Mouse (Mus musculus): ENCODE measurements around the gene BC030499. TPM values are rescaled to one million over a fixed set of nuclear protein-coding genes. Genes with fewer than 3 reads are reported as not detected.

The BC030499 gene
- polyA plus RNA-seq (2015; fragmentation: Nextera tagmentation; extraction: Ambion mirVana): 0.32 and 0.51 TPM in 2 replicates

DNA sequence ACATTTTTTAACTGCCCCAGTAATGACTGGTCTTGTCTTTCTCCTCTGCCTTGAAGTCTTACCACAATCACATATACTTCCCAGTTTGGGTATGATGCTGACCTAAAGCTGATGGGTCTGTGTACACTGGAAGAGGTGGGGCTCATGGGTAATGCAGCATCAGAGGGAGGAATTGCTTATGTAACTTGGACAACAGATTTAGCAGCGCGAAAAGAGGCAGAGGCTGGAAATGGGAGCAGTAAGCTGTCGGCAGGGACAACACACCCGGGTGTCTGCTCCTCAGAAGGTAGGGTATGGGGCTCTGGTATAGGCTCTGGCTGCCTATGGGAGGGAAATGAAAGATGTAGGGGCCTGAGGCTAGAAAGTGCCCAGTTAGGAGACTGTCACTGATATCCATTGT, at the start of gene BC030499:
Gene BC030499, plus strand, starts transcription at position 188 of the 400 bp plus-strand sequence.
- 88% methylated on average over 4 of the region's 4 CpGs for WGBS
- H3K4me2 ChIP-seq (ENCODE audit: low read depth, low read length): no peak within 1 kb of the TSS
- H3K27ac ChIP-seq (ENCODE audit: low read length): no peak within 1 kb of the TSS
- H3K36me3 ChIP-seq (ENCODE audit: control insufficient read depth, insufficient read depth): peaks cover 44% of the 10 kb centered on the region
- H3K27me3 ChIP-seq (ENCODE audit: control insufficient read depth, insufficient read depth, low read length): no peaks in the 10 kb centered on the region
- H3K4me3 ChIP-seq (ENCODE audit: low read length): no peak within 1 kb of the TSS
- H3K9me3 ChIP-seq (replicated peaks; ENCODE audit: control insufficient read depth, low read length): no peaks in the 10 kb centered on the region
- H3K9ac ChIP-seq (ENCODE audit: low read length): no peak within 1 kb of the TSS
- ATAC-seq (replicated peaks; ENCODE audit: extremely low read depth, insufficient read depth, low FRiP score): no peak
- H3K4me1 ChIP-seq (ENCODE audit: control insufficient read depth, insufficient read depth, low read length): no peaks in the 10 kb centered on the region

DNA sequence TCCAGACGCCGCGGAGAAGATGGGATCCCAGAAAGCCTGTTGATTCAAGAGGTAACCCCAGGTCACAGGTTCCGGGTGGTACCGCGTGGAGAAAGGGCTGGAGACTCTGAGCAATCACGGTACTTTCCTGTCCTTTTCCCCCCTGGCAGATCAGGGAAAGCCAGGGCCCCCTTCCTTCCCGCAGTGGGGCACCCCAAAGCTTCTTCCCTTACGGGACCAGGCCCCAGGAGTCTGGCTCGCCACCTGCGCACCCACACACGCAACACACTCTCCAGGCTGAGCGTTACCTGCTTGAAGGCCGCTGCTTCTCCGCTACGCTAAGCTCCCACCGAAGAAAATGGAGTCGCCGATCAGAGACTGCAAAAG, 45.4 kb upstream of the BC030499 start:
- H3K27ac ChIP-seq (ENCODE audit: low read length): peak overlapping the region; percentile 98
- no peaks in the 10 kb centered on the region for H3K9me3 ChIP-seq (replicated peaks; ENCODE audit: control insufficient read depth, low read length)
- ATAC-seq (replicated peaks; ENCODE audit: extremely low read depth, insufficient read depth, low FRiP score): no peak
- peak overlapping the region; percentile 94 for H3K4me2 ChIP-seq (ENCODE audit: low read depth, low read length)
- no peaks in the 10 kb centered on the region for H3K27me3 ChIP-seq (ENCODE audit: control insufficient read depth, insufficient read depth, low read length)
- H3K36me3 ChIP-seq (ENCODE audit: control insufficient read depth, insufficient read depth): peaks cover 5% of the 10 kb centered on the region
- peaks cover 14% of the 10 kb centered on the region for H3K4me1 ChIP-seq (ENCODE audit: control insufficient read depth, insufficient read depth, low read length)
- H3K4me3 ChIP-seq (ENCODE audit: low read length): peak overlapping the region; percentile 85
- peak overlapping the region; percentile 92 for H3K9ac ChIP-seq (ENCODE audit: low read length)
- WGBS: under 1% methylated on average over 19 of the region's 19 CpGs

DNA sequence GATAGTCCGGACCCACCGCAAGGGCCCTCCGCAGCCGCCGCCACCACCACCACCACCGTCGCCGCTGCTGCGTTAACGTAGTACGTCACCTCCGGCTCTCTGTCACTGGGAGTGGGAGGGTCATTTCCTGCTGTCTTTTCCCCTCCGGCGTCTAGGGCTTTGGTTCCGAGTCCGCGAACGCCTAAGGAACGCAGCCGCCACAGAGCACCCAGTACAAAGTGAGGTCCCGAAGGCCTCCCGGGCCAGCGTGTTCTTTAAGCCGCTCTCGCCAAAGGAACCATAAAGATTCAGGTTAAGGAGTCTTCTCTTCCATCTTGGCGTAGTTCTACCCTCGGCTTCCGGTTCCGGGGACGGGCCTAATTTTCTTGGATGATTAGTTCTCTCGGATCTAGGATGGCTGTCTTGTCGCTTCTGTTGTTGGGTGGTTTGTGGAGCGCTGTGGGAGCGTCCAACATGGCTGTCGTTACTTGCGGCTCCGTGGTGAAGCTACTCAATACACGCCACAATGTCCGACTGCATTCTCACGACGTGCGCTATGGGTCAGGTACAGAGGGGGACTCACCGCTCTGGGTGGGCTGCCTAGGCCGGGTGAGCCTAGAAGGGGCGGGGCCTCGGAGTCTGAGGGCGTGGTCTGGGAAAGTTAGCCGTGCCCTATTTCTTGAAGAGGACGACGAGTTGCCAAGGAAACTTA, 44.9 kb upstream of the BC030499 start, which contains the start of the genes Sdf2 and Supt6:
Gene Sdf2, plus strand, starts transcription at position 120 of the 691 bp plus-strand sequence.
Gene Supt6, minus strand, starts transcription at position 361 of the 691 bp plus-strand sequence.
- ATAC-seq (replicated peaks; ENCODE audit: extremely low read depth, insufficient read depth, low FRiP score): peak; percentile 93
- under 1% methylated on average over 50 of the region's 50 CpGs for WGBS

GRCm38 (mm10) chr11:78246318-78247011, 44.2 kb upstream of the BC030499 start:
- H3K27ac ChIP-seq (ENCODE audit: low read length): peak overlapping the region; percentile 98
- no peaks in the 10 kb centered on the region for H3K9me3 ChIP-seq (replicated peaks; ENCODE audit: control insufficient read depth, low read length)
- H3K4me3 ChIP-seq (ENCODE audit: low read length): peak overlapping the region; percentile 85
- 42% methylated on average over 7 of the region's 7 CpGs for WGBS
- no peaks in the 10 kb centered on the region for H3K36me3 ChIP-seq (ENCODE audit: control insufficient read depth, insufficient read depth)
- peak overlapping the region; percentile 60 for H3K4me2 ChIP-seq (ENCODE audit: low read depth, low read length)
- H3K4me1 ChIP-seq (ENCODE audit: control insufficient read depth, insufficient read depth, low read length): peaks cover 12% of the 10 kb centered on the region
- H3K27me3 ChIP-seq (ENCODE audit: control insufficient read depth, insufficient read depth, low read length): no peaks in the 10 kb centered on the region
- ATAC-seq (replicated peaks; ENCODE audit: extremely low read depth, insufficient read depth, low FRiP score): no peak
- H3K9ac ChIP-seq (ENCODE audit: low read length): peak overlapping the region; percentile 92

More for the DNA sequence above, 44.9 kb upstream of the BC030499 start, which contains the start of the genes Sdf2 and Supt6:
- Histone ChIP-seq H3K27ac (ENCODE audit: low read length) (peak within 1 kb of the TSS; percentile 98), H3K27me3 (ENCODE audit: control insufficient read depth, insufficient read depth, low read length) (no peaks in the 10 kb centered on the region), H3K36me3 (ENCODE audit: control insufficient read depth, insufficient read depth) (0 out of 2 replicates have a peak, but pooled peaks cover under 1% of the 10 kb centered on the region), H3K9ac (ENCODE audit: low read length) (peak within 1 kb of the TSS; percentile 92), H3K9me3 (replicated peaks; ENCODE audit: control insufficient read depth, low read length) (no peaks in the 10 kb centered on the region), H3K4me1 (ENCODE audit: control insufficient read depth, insufficient read depth, low read length) (peaks cover 12% of the 10 kb centered on the region), H3K4me2 (ENCODE audit: low read depth, low read length) (peak within 1 kb of the TSS; percentile 94), H3K4me3 (ENCODE audit: low read length) (peak within 1 kb of the TSS; percentile 85)

GRCm38 (mm10) chr11:78247012-78247348, 43.7 kb upstream of the BC030499 start:
- Histone ChIP-seq H3K27me3 (ENCODE audit: control insufficient read depth, insufficient read depth, low read length) (no peaks in the 10 kb centered on the region), H3K9ac (ENCODE audit: low read length) (peak overlapping the region; percentile 17; the same call in 1 of the 2 replicates), H3K9me3 (replicated peaks; ENCODE audit: control insufficient read depth, low read length) (no peaks in the 10 kb centered on the region), H3K4me1 (ENCODE audit: control insufficient read depth, insufficient read depth, low read length) (peaks cover 12% of the 10 kb centered on the region), H3K4me3 (ENCODE audit: low read length) (peak overlapping the region; percentile 18; the same call in 1 of the 2 replicates), H3K4me2 (ENCODE audit: low read depth, low read length) (peak overlapping the region; percentile 60), H3K36me3 (ENCODE audit: control insufficient read depth, insufficient read depth) (0 out of 2 replicates have a peak, but pooled peaks cover 4% of the 10 kb centered on the region), H3K27ac (ENCODE audit: low read length) (no peak overlapping the region)
- 53% methylated on average over 3 of the region's 3 CpGs for WGBS
- no peak for ATAC-seq (replicated peaks; ENCODE audit: extremely low read depth, insufficient read depth, low FRiP score)

DNA sequence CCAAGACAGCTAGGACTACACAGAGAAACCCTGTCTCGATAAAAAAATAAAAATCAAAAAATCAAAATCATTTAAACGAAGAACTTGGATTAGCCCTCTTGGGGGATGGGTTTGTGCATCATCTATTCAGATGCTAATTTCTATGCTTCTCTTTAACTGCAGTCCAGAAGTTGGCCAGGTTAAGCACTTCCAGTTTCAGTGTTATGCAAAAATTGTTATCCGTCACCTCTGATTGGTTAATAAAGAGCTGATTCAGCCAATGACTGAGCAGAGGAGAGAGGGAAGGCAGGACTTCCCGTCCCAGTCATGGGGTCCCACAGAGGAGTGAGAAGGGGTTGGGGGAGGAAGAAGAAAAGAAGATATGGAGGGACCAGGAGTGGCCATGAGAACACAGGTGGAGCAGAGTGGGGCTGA, 42.9 kb upstream of the BC030499 start:
- 69% methylated on average over 4 of the region's 4 CpGs for WGBS
- H3K9ac ChIP-seq (ENCODE audit: low read length): no peak overlapping the region
- H3K36me3 ChIP-seq (ENCODE audit: control insufficient read depth, insufficient read depth): peaks cover 9% of the 10 kb centered on the region; the same call in 1 of the 2 replicates
- H3K4me1 ChIP-seq (ENCODE audit: control insufficient read depth, insufficient read depth, low read length): peaks cover 12% of the 10 kb centered on the region
- H3K27me3 ChIP-seq (ENCODE audit: control insufficient read depth, insufficient read depth, low read length): no peaks in the 10 kb centered on the region
- H3K4me2 ChIP-seq (ENCODE audit: low read depth, low read length): no peak overlapping the region
- ATAC-seq (replicated peaks; ENCODE audit: extremely low read depth, insufficient read depth, low FRiP score): no peak
- H3K4me3 ChIP-seq (ENCODE audit: low read length): no peak overlapping the region
- no peaks in the 10 kb centered on the region for H3K9me3 ChIP-seq (replicated peaks; ENCODE audit: control insufficient read depth, low read length)
- no peak overlapping the region for H3K27ac ChIP-seq (ENCODE audit: low read length)

DNA sequence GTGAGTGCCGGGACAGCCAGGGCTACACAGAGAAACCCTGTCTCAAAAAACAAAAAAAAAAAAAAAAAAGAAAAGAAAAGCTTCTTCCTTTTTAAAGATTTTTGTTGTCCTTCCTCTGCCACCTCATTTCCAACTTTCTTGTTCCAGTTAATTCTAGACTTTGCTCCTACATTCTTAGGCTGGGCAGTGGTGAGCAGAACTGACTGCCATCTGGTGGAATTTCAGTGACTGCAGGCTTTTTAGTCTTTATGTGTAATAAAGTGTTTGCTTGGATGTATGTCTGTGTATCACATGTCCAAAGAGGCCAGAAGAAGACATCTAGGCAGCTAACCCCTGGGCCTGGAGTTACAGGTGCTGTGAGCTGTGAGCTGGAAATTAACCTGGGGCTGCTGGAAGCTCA, 34.0 kb upstream of the BC030499 start:
- 100% methylated on average over 1 of the region's 1 CpGs for WGBS
- Histone ChIP-seq H3K36me3 (ENCODE audit: control insufficient read depth, insufficient read depth) (peaks cover 15% of the 10 kb centered on the region; the same call in 1 of the 2 replicates), H3K9ac (ENCODE audit: low read length) (no peak overlapping the region), H3K4me1 (ENCODE audit: control insufficient read depth, insufficient read depth, low read length) (no peaks in the 10 kb centered on the region), H3K27ac (ENCODE audit: low read length) (no peak overlapping the region), H3K4me3 (ENCODE audit: low read length) (no peak overlapping the region), H3K9me3 (replicated peaks; ENCODE audit: control insufficient read depth, low read length) (no peaks in the 10 kb centered on the region), H3K27me3 (ENCODE audit: control insufficient read depth, insufficient read depth, low read length) (peaks cover 3% of the 10 kb centered on the region; the same call in 1 of the 2 replicates), H3K4me2 (ENCODE audit: low read depth, low read length) (no peak overlapping the region)
- no peak for ATAC-seq (replicated peaks; ENCODE audit: extremely low read depth, insufficient read depth, low FRiP score)

GRCm38 (mm10) chr11:78260489-78261258, 30.0 kb upstream of the BC030499 start:
- Histone ChIP-seq H3K4me3 (ENCODE audit: low read length) (peak overlapping the region; percentile 72), H3K36me3 (ENCODE audit: control insufficient read depth, insufficient read depth) (peaks cover 17% of the 10 kb centered on the region), H3K27ac (ENCODE audit: low read length) (no peak overlapping the region), H3K4me2 (ENCODE audit: low read depth, low read length) (peak overlapping the region; percentile 60), H3K4me1 (ENCODE audit: control insufficient read depth, insufficient read depth, low read length) (peaks cover 6% of the 10 kb centered on the region; the same call in 1 of the 2 replicates), H3K9ac (ENCODE audit: low read length) (no peak overlapping the region), H3K9me3 (replicated peaks; ENCODE audit: control insufficient read depth, low read length) (no peaks in the 10 kb centered on the region), H3K27me3 (ENCODE audit: control insufficient read depth, insufficient read depth, low read length) (peaks cover 3% of the 10 kb centered on the region; the same call in 1 of the 2 replicates)
- no peak for ATAC-seq (replicated peaks; ENCODE audit: extremely low read depth, insufficient read depth, low FRiP score)
- WGBS: 91% methylated on average over 2 of the region's 2 CpGs

Measured in heart, embryonic 16.5 days (tissue).